Mouse (Mus musculus): ENCODE measurements around the gene Itpkc. TPM values are rescaled to one million over a fixed set of nuclear protein-coding genes. Genes with fewer than 3 reads are reported as not detected.

The Itpkc gene
- total and polyA plus RNA-seq, 3 experiments = 4.0 to 8.1 (median 4.0) TPM

DNA sequence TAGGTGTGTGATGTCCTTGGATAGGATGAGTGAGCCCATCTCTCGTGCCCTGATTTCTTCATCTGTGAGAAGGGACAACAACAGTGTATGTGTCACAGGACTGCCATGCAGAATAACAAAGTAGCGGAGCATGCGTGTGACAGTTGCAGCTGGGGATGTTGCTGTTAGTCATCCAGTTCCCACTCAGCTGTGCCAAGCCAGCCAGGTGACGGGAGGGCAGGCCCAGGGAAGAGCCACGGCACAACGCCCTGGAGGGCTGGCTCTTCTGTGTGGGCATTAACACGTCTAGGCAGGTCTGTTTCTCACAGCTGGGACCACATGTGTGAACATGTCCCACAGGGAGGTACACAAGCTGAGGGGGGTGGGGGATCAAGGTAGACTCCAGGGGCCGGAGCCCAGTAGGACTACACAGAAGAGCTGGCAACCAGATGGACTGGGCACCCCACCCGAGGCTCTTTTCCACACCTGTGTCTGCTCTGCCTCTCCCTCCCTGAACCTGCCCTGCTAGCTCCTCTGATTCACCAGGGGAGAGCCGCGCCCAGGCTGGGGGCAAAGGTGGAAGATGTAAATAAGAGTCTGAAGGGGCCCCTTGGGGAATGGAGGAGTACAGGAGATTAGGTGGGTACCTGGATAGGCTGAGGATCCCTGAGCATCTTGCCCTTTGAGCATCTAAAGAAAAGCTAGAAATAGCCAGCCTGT is 3.4 kb downstream of the Itpkc start (continued):
- TF ChIP-seq MEF2A (IDR thresholded peaks at IDR 0.05; ENCODE audit: borderline replicate concordance, low read depth, low read length) = no peak
- TF ChIP-seq MAZ (IDR thresholded peaks at IDR 0.05; ENCODE audit: low read depth, low read length) = no peak
- TF ChIP-seq MYC (IDR thresholded peaks at IDR 0.05; ENCODE audit: low read depth, low read length) = no peak
- no peak for TF ChIP-seq HCFC1 (IDR thresholded peaks at IDR 0.05; ENCODE audit: low read depth, low read length)
- TF ChIP-seq SMC3 (IDR thresholded peaks at IDR 0.05; ENCODE audit: low read depth, low read length) = no peak
- peak; percentile 90; the same call in 1 of the 2 replicates for TF ChIP-seq CHD1 (IDR thresholded peaks at IDR 0.05; ENCODE audit: low read depth, low read length)
- no peak for TF ChIP-seq IRF4 (IDR thresholded peaks at IDR 0.05; ENCODE audit: low read depth, low read length)
- peak; percentile 45; the same call in 1 of the 2 replicates for TF ChIP-seq TCF12 (IDR thresholded peaks at IDR 0.05; ENCODE audit: low read depth, low read length)
- TF ChIP-seq POLR2AphosphoS2 (IDR thresholded peaks at IDR 0.05; ENCODE audit: low read depth, low read length) = no peak

DNA sequence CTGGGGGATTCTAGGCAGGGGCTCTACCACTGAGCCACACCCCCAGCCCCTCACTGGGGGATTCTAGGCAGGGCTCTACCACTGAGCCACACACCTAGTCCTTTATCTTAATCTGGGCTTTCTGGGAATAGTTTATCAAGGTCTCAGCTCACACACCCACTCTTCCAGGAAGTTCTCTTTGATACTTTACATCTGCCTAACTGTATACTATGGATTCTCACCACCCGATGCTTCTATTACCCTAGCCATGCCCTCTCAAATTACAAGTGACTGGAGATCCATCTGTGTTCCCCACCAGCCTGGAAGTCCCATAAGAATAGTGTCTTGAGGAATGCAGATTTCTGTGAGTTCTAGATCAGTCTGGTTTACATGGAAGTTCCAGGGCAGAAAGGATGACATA is 5.9 kb downstream of the Itpkc start:
- in situ Hi-C loops (cut with MboI; ENCODE audit: low pct_ligation_motif_present, low pct_unique_long_range_greater_than_20kb, low sequenced_read_pairs) = no loop called here
- DNase-seq (ENCODE audit: extremely low read depth) = no peak
- peaks cover 8 to 54% of the 10 kb centered on the region in 2 experiments for H3K36me3 ChIP-seq (replicated peaks in 1 of 2; ENCODE audit: control insufficient read depth in 1 of 2, insufficient read depth in 1 of 2, low read length in 1 of 2)
- H3K79me2 ChIP-seq (replicated peaks; ENCODE audit: control insufficient read depth, extremely low read depth, insufficient read depth, poor library complexity, severe bottlenecking) = peaks cover 14% of the 10 kb centered on the region; the same call in 1 of the 2 replicates
- H3K9ac ChIP-seq (ENCODE audit: insufficient read depth, low read depth) = no peak overlapping the region
- dilution Hi-C loops (cut with MboI; ENCODE audit: extremely low pct_ligation_motif_present, extremely low pct_unique_long_range_greater_than_20kb, low sequenced_read_pairs) = no loop called here
- no peak overlapping the region for H3K27ac ChIP-seq (ENCODE audit: insufficient read depth, low read depth)
- no peak overlapping the region for H3K4me2 ChIP-seq (ENCODE audit: insufficient read depth, low read depth, poor library complexity, severe bottlenecking)
- TF ChIP-seq ZMIZ1 (IDR thresholded peaks at IDR 0.05; ENCODE audit: low read depth, low read length) (no peak), E2F4 (IDR thresholded peaks at IDR 0.05; ENCODE audit: insufficient replicate concordance, low read depth, low read length) (no peak), RCOR1 (conservative IDR thresholded peaks at IDR 0.05; ENCODE audit: low read depth, low read length) (no peak), NELFE (IDR thresholded peaks at IDR 0.05; ENCODE audit: low read depth, low read length) (no peak), MAZ (IDR thresholded peaks at IDR 0.05; ENCODE audit: low read depth, low read length) (no peak), USF2 (conservative IDR thresholded peaks at IDR 0.05; ENCODE audit: low read depth, low read length) (no peak), TCF12 (IDR thresholded peaks at IDR 0.05; ENCODE audit: low read depth, low read length) (no peak), NRF1 (IDR thresholded peaks at IDR 0.05; ENCODE audit: low read depth, low read length) (no peak), SMC3 (IDR thresholded peaks at IDR 0.05; ENCODE audit: low read depth, low read length) (no peak), PAX5 (IDR thresholded peaks at IDR 0.05; ENCODE audit: low read length) (no peak)
- H3K9me3 ChIP-seq (replicated peaks; ENCODE audit: low read length) = no peaks in the 10 kb centered on the region
- no peak overlapping the region for H3K4me3 ChIP-seq (replicated peaks in 1 of 3; ENCODE audit: low read depth in 2 of 3, low read length in 2 of 3, poor library complexity in 1 of 3)
- H3K4me1 ChIP-seq (ENCODE audit: control insufficient read depth in 1 of 2, insufficient read depth in 2 of 2) = peaks cover 19 to 58% of the 10 kb centered on the region in 2 experiments
- H3K27me3 ChIP-seq (replicated peaks) = no peaks in the 10 kb centered on the region

- Histone ChIP-seq H3K4me1 (ENCODE audit: control insufficient read depth in 1 of 2, insufficient read depth in 2 of 2) (peaks cover 19 to 55% of the 10 kb centered on the region in 2 experiments), H3K4me2 (ENCODE audit: insufficient read depth, low read depth, poor library complexity, severe bottlenecking) (no peak overlapping the region), H3K4me3 (replicated peaks in 1 of 3; ENCODE audit: low read depth in 2 of 3, low read length in 2 of 3, poor library complexity in 1 of 3) (no peak overlapping the region), H3K36me3 (replicated peaks in 1 of 2; ENCODE audit: control insufficient read depth in 1 of 2, insufficient read depth in 1 of 2, low read length in 1 of 2) (peaks cover 12 to 60% of the 10 kb centered on the region in 2 experiments), H3K9ac (ENCODE audit: insufficient read depth, low read depth) (no peak overlapping the region), H3K27me3 (replicated peaks) (no peaks in the 10 kb centered on the region), H3K9me3 (replicated peaks; ENCODE audit: low read length) (no peaks in the 10 kb centered on the region), H3K27ac (ENCODE audit: insufficient read depth, low read depth) (no peak overlapping the region), H3K79me2 (replicated peaks; ENCODE audit: control insufficient read depth, extremely low read depth, insufficient read depth, poor library complexity, severe bottlenecking) (peaks cover 13% of the 10 kb centered on the region; the same call in 1 of the 2 replicates)
- DNase-seq (ENCODE audit: extremely low read depth) = no peak
- in situ Hi-C loops (cut with MboI; ENCODE audit: low pct_ligation_motif_present, low pct_unique_long_range_greater_than_20kb, low sequenced_read_pairs) (no loop called here), dilution Hi-C loops (cut with MboI; ENCODE audit: extremely low pct_ligation_motif_present, extremely low pct_unique_long_range_greater_than_20kb, low sequenced_read_pairs) (no loop called here)
- no peak for TF ChIP-seq ETS1 (conservative IDR thresholded peaks at IDR 0.05; ENCODE audit: low read depth, low read length)
- no peak for TF ChIP-seq E2F4 (IDR thresholded peaks at IDR 0.05; ENCODE audit: insufficient replicate concordance, low read depth, low read length)
- TF ChIP-seq TCF12 (IDR thresholded peaks at IDR 0.05; ENCODE audit: low read depth, low read length) = no peak
- no peak for TF ChIP-seq CHD2 (IDR thresholded peaks at IDR 0.05; ENCODE audit: low read length)
- no peak for TF ChIP-seq PAX5 (IDR thresholded peaks at IDR 0.05; ENCODE audit: low read length)
- no peak for TF ChIP-seq HCFC1 (IDR thresholded peaks at IDR 0.05; ENCODE audit: low read depth, low read length)
- TF ChIP-seq JUND (conservative IDR thresholded peaks at IDR 0.05; ENCODE audit: low read depth, low read length) = no peak
- no peak for TF ChIP-seq MAX (IDR thresholded peaks at IDR 0.05; ENCODE audit: low read length)
- no peak for TF ChIP-seq EP300 (IDR thresholded peaks at IDR 0.05; ENCODE audit: low read length)
- TF ChIP-seq SMC3 (IDR thresholded peaks at IDR 0.05; ENCODE audit: low read depth, low read length) = no peak
- no peak for TF ChIP-seq CHD1 (IDR thresholded peaks at IDR 0.05; ENCODE audit: low read depth, low read length)
- no peak for TF ChIP-seq KAT2A (IDR thresholded peaks at IDR 0.05; ENCODE audit: insufficient replicate concordance, low read length)
- no peak for TF ChIP-seq CTCF (conservative IDR thresholded peaks at IDR 0.05 in 1 of 2, IDR thresholded peaks at IDR 0.05 in 1 of 2; ENCODE audit: low read depth in 2 of 2, low read length in 2 of 2)
- no peak for TF ChIP-seq TBP (conservative IDR thresholded peaks at IDR 0.05; ENCODE audit: low read depth, low read length)
- TF ChIP-seq UBTF (IDR thresholded peaks at IDR 0.05; ENCODE audit: low read depth, low read length) = no peak
Measured at GRCm38 (mm10) chr7:27221939-27222338, 6.5 kb downstream of the Itpkc start.
